Comparison of ENCODE assay signal across 9 mouse cellular contexts in genomic region chr14:14019155-14019894, GRCm38 (mm10). TPM values are rescaled to one million over a fixed set of nuclear protein-coding genes. Genes with fewer than 3 reads are reported as not detected.
A peak's percentile ranks its signal among the peaks of the same experiment; 100 is the strongest.
DNase-seq lines count a peak whose midpoint lies in the region; TF ChIP-seq lines count a peak whose summit lies in the region.
"Had no signal": no experiment of that assay in that cellular context is flagged by ENCODE, and none has a peak within 500 bp of the region (broad histone marks: within the 10 kb centered on the region; RNA-seq: fewer than 3 reads in every experiment).

No protein-coding gene starts in this region.

- peaks cover 5% of the 10 kb centered on the region; the same call in 1 of the 2 replicates for H3K36me3 ChIP-seq in heart, adult 2 months (ENCODE audit: control insufficient read depth, insufficient read depth, low read length)
- H3K36me3 ChIP-seq in heart, embryonic 10.5 days = peaks cover 17% of the 10 kb centered on the region; the same call in 1 of the 2 replicates

- TF ChIP-seq CTCF in heart, adult 2 months (IDR thresholded peaks at IDR 0.05) = peak; percentile 64

- no peaks in the 10 kb centered on the region for H3K9me3 ChIP-seq in heart, embryonic 10.5 days
- H3K9me3 ChIP-seq: limb, embryonic 13.5 days had no signal

- DNase-seq in heart, adult 2 months = no peak
- DNase-seq in heart, embryonic 10.5 days (ENCODE audit: low spot score) = no peak
- DNase-seq in CD8-positive naive resting alpha-beta T cell, adult 2 months (ENCODE audit: low read depth in 2 of 2, low spot score in 2 of 2) = peak; percentile 45 to 69
- peak; percentile 14 for DNase-seq in embryo, embryonic 10.5 days (ENCODE audit: low spot score)
- peak; percentile 68 for DNase-seq in lung, postnatal 36 days
- DNase-seq in adrenal gland, postnatal 25 days = no peak
- no peak for DNase-seq in urinary bladder, postnatal 36 days (ENCODE audit: low spot score in 2 of 2)
- no peak for DNase-seq in right cerebral cortex, postnatal 36 days (ENCODE audit: low spot score in 2 of 2)

- H3K9ac ChIP-seq in heart, adult 2 months (ENCODE audit: low read depth, low read length) = no peak overlapping the region
- H3K9ac ChIP-seq: limb, embryonic 13.5 days had no signal

- TF ChIP-seq EP300 in heart, adult 2 months (IDR thresholded peaks at IDR 0.05; ENCODE audit: insufficient read depth, low read depth, low read length) = no peak

- no peaks in the 10 kb centered on the region for H3K4me1 ChIP-seq in heart, adult 2 months (ENCODE audit: control insufficient read depth, insufficient read depth, low read length)
- no peaks in the 10 kb centered on the region for H3K4me1 ChIP-seq in heart, embryonic 10.5 days

- H3K79me2 ChIP-seq in heart, adult 2 months (replicated peaks; ENCODE audit: control insufficient read depth, insufficient read depth, low read length) = peaks cover 2% of the 10 kb centered on the region; the same call in 1 of the 2 replicates

- no peak overlapping the region for H3K4me3 ChIP-seq in heart, adult 2 months
- no peak overlapping the region for H3K4me3 ChIP-seq in heart, embryonic 10.5 days
- H3K4me3 ChIP-seq: limb, embryonic 13.5 days had no signal

- no peak for TF ChIP-seq POLR2A in heart, adult 2 months (IDR thresholded peaks at IDR 0.05; ENCODE audit: insufficient read depth, low read depth, low read length)

- 84% methylated on average over 6 of the region's 6 CpGs for WGBS in heart, adult 2 months
- 81% methylated on average over 6 of the region's 6 CpGs for WGBS in heart, embryonic 10.5 days

- intact Hi-C loops in heart, adult 2 months (cut with DNase I) = no loop called here

- H3K27me3 ChIP-seq in heart, adult 2 months (ENCODE audit: control insufficient read depth, insufficient read depth, low read length) = no peaks in the 10 kb centered on the region
- no peaks in the 10 kb centered on the region for H3K27me3 ChIP-seq in heart, embryonic 10.5 days (ENCODE audit: insufficient read depth, poor library complexity, severe bottlenecking)
- H3K27me3 ChIP-seq: limb, embryonic 13.5 days had no signal

- H3K27ac ChIP-seq in heart, adult 2 months = no peak overlapping the region
- no peak overlapping the region for H3K27ac ChIP-seq in heart, embryonic 10.5 days
- H3K27ac ChIP-seq: limb, embryonic 13.5 days had no signal

RNA-seq across cellular contexts. Expression of gene Thoc7, which starts 57.7 kb away (rescaled TPM):
- total RNA-seq in heart, adult 2 months (2021) = 10 to 100 TPM; 80.1 to 99.4 TPM
- 30.6 and 38.3 TPM in 2 replicates for polyA plus RNA-seq in heart, adult 2 months (2012; rRNA removed)
- polyA plus RNA-seq in heart, embryonic 10.5 days (2016; fragmentation: Nextera tagmentation; extraction: Ambion mirVana) = 131 and 135 TPM in 2 replicates
- 105 and 129 TPM in 2 replicates for total RNA-seq in adrenal gland, postnatal 25 days (2021)

RNA-seq across cellular contexts. Expression of gene Atxn7, which starts 58.1 kb away (rescaled TPM):
- 10 to 100 TPM; 16.1 to 16.2 TPM for total RNA-seq in heart, adult 2 months (2021)
- 13.9 and 22.4 TPM in 2 replicates for polyA plus RNA-seq in heart, adult 2 months (2012; rRNA removed)
- polyA plus RNA-seq in heart, embryonic 10.5 days (2016; fragmentation: Nextera tagmentation; extraction: Ambion mirVana) = 2.6 and 3.0 TPM in 2 replicates
- total RNA-seq in adrenal gland, postnatal 25 days (2021) = 28.7 and 30.4 TPM in 2 replicates

Comparison
In these comparisons a context has a peak if more than half of its experiments do, and no peak if none do; other contexts are left out.
1. DNase-seq: peak in CD8-positive naive resting alpha-beta T cell, adult 2 months (2 of 2), embryo, embryonic 10.5 days (single experiment) and lung, postnatal 36 days (single experiment); none in heart, adult 2 months (0 of 2), heart, embryonic 10.5 days (single experiment), adrenal gland, postnatal 25 days (single experiment), urinary bladder, postnatal 36 days (0 of 2) and right cerebral cortex, postnatal 36 days (0 of 2).